Mouse (Mus musculus) heart, embryonic 13.5 days (tissue): ENCODE data around the gene Trit1. TPM values are rescaled to one million over a fixed set of nuclear protein-coding genes. Genes with fewer than 3 reads are reported as not detected.

Experiments used
- ATAC-seq: fragments of 200-750 bp; cut with Nextera tagmentation; 2 replicates; pipeline ENCODE4 v1.8.0; 2017; ENCODE audit warnings: moderate TSS enrichment; ENCODE audit not compliant: insufficient number of reproducible peaks, low FRiP score, low TSS enrichment; ENCODE audit errors: extremely low read depth
- H3K27ac ChIP-seq: fragments of 300-500 bp; sonication (generic); replicated peaks from 2 replicates; pipeline ENCODE4 v1.5.1; 2015; ENCODE audit warnings: moderate library complexity, mild to moderate bottlenecking, inconsistent platforms
- H3K27me3 ChIP-seq: fragments of 300-500 bp; sonication (generic); replicated peaks from 2 replicates; pipeline ENCODE4 v1.6.1; 2015; ENCODE audit warnings: mild to moderate bottlenecking, inconsistent platforms
- H3K36me3 ChIP-seq: fragments of 300-500 bp; sonication (generic); 2 replicates; pipeline ENCODE4 v1.6.1; 2015; ENCODE audit warnings: mild to moderate bottlenecking, inconsistent platforms
- H3K4me1 ChIP-seq: fragments of 300-500 bp; sonication (generic); 2 replicates; pipeline ENCODE4 v1.6.1; 2015; ENCODE audit warnings: inconsistent platforms
- H3K4me2 ChIP-seq: fragments of 300-500 bp; sonication (generic); 2 replicates; pipeline ENCODE4 v1.6.1; 2015; ENCODE audit warnings: inconsistent platforms, mild to moderate bottlenecking, moderate library complexity
- H3K4me3 ChIP-seq: fragments of 300-500 bp; sonication (generic); 2 replicates; pipeline ENCODE4 v1.5.1; 2015; ENCODE audit warnings: moderate library complexity, mild to moderate bottlenecking, inconsistent platforms
- H3K9ac ChIP-seq: fragments of 300-500 bp; sonication (generic); 2 replicates; pipeline ENCODE4 v1.6.1; 2015; ENCODE audit warnings: inconsistent platforms, mild to moderate bottlenecking, moderate library complexity
- H3K9me3 ChIP-seq: fragments of 300-500 bp; sonication (generic); 2 replicates; pipeline ENCODE4 v1.6.1; 2016; ENCODE audit warnings: inconsistent platforms
- WGBS: fragments of 180-500 bp; shearing (Covaris S2); methylation state at CpG from one replicate; pipeline ENCODE4 v1.1.7; 2015; ENCODE audit warnings: mixed read lengths; 5-methylcytosine and 5-hydroxymethylcytosine counted together
- polyA plus RNA-seq: library from polyadenylated mRNA; unstranded; fragments of >200 nt; fragmentation: Nextera tagmentation; extraction: Ambion mirVana; gene quantifications from 2 replicates; pipeline ENCODE4 v1.2.1, GENCODE M21; 2015

Trit1 gene
- polyA plus RNA-seq, 1 experiment from 2014 or later: 10.6 TPM

DNA sequence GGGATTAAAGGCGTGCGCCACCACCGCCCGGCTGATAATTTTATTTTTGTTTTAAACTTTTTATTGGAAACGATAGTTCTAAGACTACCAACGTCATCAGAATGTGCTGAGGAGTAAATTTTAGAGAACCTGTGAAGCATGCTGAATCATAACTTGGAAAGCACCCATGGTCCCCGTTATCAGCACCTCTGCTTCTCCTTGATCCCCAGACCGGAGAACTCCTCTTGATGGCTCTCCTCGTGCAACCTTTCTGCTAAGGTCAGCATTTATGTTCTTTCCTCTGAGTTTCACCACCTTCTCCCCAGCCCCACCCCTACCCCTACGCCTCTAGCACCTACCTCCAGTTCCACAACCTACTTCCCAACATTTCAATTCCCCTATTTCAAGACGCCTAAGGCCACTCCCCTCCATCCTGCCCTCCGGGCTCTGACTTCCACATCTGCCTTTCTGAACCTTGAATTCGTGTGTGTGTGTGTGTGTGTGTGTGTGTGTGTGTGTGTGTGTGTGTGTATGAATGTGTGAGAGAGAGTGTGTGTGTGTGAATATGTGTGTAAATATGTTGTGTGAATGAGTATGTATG, 67.0 kb downstream of the Trit1 start:
- no peaks in the 10 kb centered on the region for H3K36me3 ChIP-seq
- WGBS: 58% methylated on average over 13 of the region's 13 CpGs
- no peaks in the 10 kb centered on the region for H3K4me1 ChIP-seq
- ATAC-seq: no peak
- H3K4me2 ChIP-seq: no peak overlapping the region
- no peak overlapping the region for H3K4me3 ChIP-seq
- H3K9ac ChIP-seq: no peak overlapping the region
- H3K27me3 ChIP-seq: peaks cover 34% of the 10 kb centered on the region
- no peak overlapping the region for H3K27ac ChIP-seq
- H3K9me3 ChIP-seq: no peaks in the 10 kb centered on the region

DNA sequence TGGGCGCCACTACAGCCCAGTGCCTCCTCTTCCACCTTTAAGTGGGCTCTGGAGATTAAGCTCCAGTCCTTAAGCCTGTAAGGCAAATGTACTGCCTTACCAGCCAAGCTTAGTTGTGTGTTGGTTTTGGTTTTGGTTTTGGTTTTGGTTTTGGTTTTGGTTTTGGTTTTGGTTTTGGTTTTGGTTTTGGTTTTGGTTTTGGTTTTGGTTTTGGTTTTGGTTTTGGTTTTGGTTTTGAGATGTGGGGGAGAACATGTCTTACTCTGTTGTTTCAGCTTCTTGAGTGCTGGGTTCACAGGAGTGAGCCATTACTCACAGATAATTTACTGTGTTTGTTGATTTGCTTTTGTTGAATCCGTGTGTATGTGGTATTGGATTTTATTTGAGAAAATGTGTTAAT, 68.9 kb downstream of the Trit1 start:
- Histone ChIP-seq H3K4me3 (no peak overlapping the region), H3K36me3 (no peaks in the 10 kb centered on the region), H3K27me3 (peaks cover 25% of the 10 kb centered on the region), H3K4me1 (no peaks in the 10 kb centered on the region), H3K27ac (no peak overlapping the region), H3K4me2 (no peak overlapping the region), H3K9me3 (no peaks in the 10 kb centered on the region), H3K9ac (no peak overlapping the region)
- 62% methylated on average over 2 of the region's 2 CpGs for WGBS
- no peak for ATAC-seq

DNA sequence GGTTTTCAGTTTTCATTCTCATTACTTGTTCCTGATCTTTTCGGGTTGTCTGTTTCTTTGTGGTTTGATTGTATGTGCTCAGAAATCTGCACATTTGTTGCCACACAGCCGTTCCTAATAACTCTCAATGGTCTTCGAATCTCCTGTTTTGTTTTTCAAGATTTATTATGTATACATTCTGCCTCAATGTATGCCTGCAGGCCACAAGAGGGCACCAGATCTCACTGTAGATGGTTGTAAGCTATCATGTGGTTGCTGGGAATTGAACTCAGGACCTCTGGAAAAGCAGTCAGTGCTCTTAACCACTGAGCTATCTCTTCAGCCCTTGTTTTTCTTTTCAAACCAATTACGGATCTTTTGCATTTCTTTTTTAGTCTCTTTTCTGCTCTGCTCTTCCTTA, 70.0 kb downstream of the Trit1 start:
- Histone ChIP-seq H3K27me3 (peaks cover 19% of the 10 kb centered on the region), H3K4me3 (no peak overlapping the region), H3K9me3 (no peaks in the 10 kb centered on the region), H3K9ac (no peak overlapping the region), H3K4me1 (no peaks in the 10 kb centered on the region), H3K36me3 (no peaks in the 10 kb centered on the region), H3K4me2 (no peak overlapping the region), H3K27ac (no peak overlapping the region)
- ATAC-seq: no peak
- 88% methylated on average over 4 of the region's 4 CpGs for WGBS

DNA sequence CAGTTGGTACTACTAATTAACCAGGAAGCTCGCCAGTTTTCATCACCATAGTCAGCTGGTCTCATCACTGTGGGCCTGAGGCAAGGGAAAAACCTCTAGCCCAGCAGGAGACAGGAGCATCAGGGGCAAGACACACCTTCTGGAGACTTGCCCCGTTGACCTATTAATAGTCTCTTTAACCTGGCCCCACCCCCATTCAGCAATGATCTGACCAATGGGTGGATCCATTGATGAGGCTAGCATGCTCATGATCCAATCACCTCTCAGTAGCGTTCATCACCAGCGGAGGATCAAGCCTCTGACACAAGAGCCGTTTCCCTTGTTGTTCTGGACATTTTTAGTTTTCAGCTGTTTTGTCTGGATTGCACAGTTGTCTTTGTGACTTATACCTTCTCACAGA, 76.2 kb downstream of the Trit1 start:
- Histone ChIP-seq H3K4me3 (no peak overlapping the region), H3K9ac (no peak overlapping the region), H3K4me1 (peaks cover 5% of the 10 kb centered on the region; the same call in 1 of the 2 replicates), H3K4me2 (no peak overlapping the region), H3K27me3 (peaks cover 27% of the 10 kb centered on the region), H3K9me3 (no peaks in the 10 kb centered on the region), H3K27ac (no peak overlapping the region), H3K36me3 (no peaks in the 10 kb centered on the region)
- no peak for ATAC-seq
- WGBS: 61% methylated on average over 5 of the region's 5 CpGs

DNA sequence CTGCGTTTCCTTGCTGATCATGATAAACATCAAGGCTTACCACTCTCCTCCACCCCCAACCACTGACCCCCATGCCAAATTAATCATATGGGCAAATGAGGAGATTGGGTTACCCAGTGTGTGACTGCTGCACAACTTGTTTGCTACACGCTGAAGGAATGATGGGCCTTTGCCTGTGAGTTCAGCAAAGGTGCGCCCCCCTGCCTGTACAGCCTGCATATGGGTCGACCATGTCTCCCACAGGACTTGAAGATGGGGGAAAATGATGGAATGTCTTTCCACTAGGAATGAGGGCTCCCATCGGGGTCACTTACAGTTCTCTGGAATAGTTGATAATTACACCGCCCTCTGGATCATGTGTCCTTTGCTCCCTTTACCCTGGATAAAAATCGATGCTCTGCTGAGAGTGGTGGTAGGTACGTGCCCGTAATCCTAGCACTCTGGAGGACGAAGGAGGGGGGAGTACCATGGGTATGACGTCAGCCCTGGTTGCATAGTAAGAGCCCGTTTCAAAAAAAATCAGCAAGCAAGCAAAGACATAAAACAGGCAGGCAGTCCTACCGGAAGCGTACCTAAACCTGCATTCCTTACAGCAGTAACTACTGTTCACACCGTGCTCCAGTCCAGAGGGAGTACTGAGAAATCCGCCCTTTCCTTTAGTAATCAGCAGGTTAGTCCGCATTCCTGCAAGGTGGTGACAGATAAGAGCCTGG, 76.8 kb downstream of the Trit1 start:
- Histone ChIP-seq H3K9ac (peak overlapping the region; percentile 33; the same call in 1 of the 2 replicates), H3K27me3 (peaks cover 21% of the 10 kb centered on the region), H3K4me1 (peaks cover 5% of the 10 kb centered on the region; the same call in 1 of the 2 replicates), H3K9me3 (no peaks in the 10 kb centered on the region), H3K27ac (no peak overlapping the region), H3K36me3 (no peaks in the 10 kb centered on the region), H3K4me2 (peak overlapping the region; percentile 56), H3K4me3 (peak overlapping the region; percentile 17; the same call in 1 of the 2 replicates)
- ATAC-seq: no peak
- WGBS: 32% methylated on average over 17 of the region's 17 CpGs

DNA sequence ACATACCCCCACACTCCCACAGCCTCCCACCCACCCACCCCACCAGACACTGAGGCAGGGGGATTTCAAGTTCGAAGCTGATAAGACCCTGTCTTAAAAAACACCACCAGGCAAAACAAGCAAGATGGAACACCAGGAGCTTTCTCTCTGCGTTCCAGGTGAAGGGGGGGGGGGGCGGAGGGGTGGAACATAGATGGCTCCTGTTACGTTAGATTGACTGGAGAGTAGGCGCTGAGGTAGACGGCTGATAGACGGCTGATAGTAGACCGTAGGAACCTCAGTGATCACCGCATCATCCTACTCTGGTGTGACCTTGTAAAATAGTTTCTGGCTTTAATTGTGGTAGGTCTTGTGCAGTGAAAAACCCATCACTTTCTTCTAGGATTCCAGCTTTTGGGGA, 77.5 kb downstream of the Trit1 start:
- Histone ChIP-seq H3K27me3 (peaks cover 20% of the 10 kb centered on the region), H3K9ac (no peak overlapping the region), H3K9me3 (no peaks in the 10 kb centered on the region), H3K4me3 (no peak overlapping the region), H3K36me3 (no peaks in the 10 kb centered on the region), H3K4me1 (peaks cover 5% of the 10 kb centered on the region; the same call in 1 of the 2 replicates), H3K27ac (no peak overlapping the region), H3K4me2 (0 out of 2 replicates have a peak overlapping the region, but pooled peaks have one; percentile 56)
- 36% methylated on average over 9 of the region's 9 CpGs for WGBS
- ATAC-seq: no peak

Other genes starting within 250 kb of the Trit1 start
- gene Ppt1, start 180.4 kb upstream of the Trit1 start, polyA plus RNA-seq: 61.2 and 65.4 TPM in 2 replicates
- 49.7 and 50.8 TPM in 2 replicates for gene Cap1, start 130.5 kb upstream of the Trit1 start, polyA plus RNA-seq
- 0.98 and 1.0 TPM in 2 replicates for gene Mfsd2a, start 55.4 kb upstream of the Trit1 start, polyA plus RNA-seq
- gene Mycl, start 20.9 kb upstream of the Trit1 start, polyA plus RNA-seq: 0.75 and 1.4 TPM in 2 replicates
- 0.08 and 0.15 TPM in 2 replicates for gene Bmp8b, start 88.6 kb downstream of the Trit1 start, polyA plus RNA-seq
- gene Oxct2b, start 99.7 kb downstream of the Trit1 start, polyA plus RNA-seq: 0.11 TPM in 1 of 2 replicates, not detected in the other
- gene Ppie, start 123.4 kb downstream of the Trit1 start, polyA plus RNA-seq: 51.3 and 56.7 TPM in 2 replicates
- 1.6 and 1.7 TPM in 2 replicates for gene Hpcal4, start 166.6 kb downstream of the Trit1 start, polyA plus RNA-seq
- gene Nt5c1a, start 184.9 kb downstream of the Trit1 start, polyA plus RNA-seq: 0.83 and 1.1 TPM in 2 replicates
- gene Heyl, start 217.0 kb downstream of the Trit1 start, polyA plus RNA-seq: 9.2 and 9.3 TPM in 2 replicates
- gene Pabpc4, start 245.8 kb downstream of the Trit1 start, polyA plus RNA-seq: 52.0 and 56.4 TPM in 2 replicates